Mouse (Mus musculus): Measurements from ENCODE around the gene Akap8.

Gene Akap8

GRCm38 (mm10) chr17:32281611-32282310 lies 39.3 kb downstream of the Akap8 start:
- DNase-seq, result no peak

- no peak for DNase-seq
These were observed 39.9 kb downstream of the Akap8 start for GRCm38 (mm10) chr17:32281126-32281525.

GRCm38 (mm10) chr17:32280575-32280974 lies 40.5 kb downstream of the Akap8 start:
- no peak for DNase-seq

- DNase-seq, result no peak
These were observed 43.8 kb downstream of the Akap8 start for GRCm38 (mm10) chr17:32277201-32277600.

- no peak for DNase-seq
These were observed 45.5 kb downstream of the Akap8 start for GRCm38 (mm10) chr17:32275568-32275967.

DNA sequence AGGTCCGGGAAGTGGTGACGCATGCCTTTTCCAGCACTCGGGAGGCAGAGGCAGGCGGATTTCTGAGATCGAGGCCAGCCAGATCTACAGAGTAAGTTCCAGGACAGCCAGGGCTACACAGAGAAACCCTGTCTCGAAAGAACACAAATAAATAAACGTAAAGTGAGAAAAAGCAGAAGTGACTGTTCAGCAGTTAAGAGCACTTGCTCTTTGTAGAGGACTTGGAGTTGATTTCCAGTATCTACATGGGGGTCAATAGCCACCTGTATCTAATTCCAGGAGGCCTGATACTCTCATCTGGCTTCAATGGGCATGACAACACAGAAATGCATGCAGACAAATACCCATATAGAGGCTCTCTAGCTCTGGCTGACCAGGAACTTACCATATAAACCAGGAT lies 51.9 kb downstream of the Akap8 start:
- DNase-seq, result no peak

DNA sequence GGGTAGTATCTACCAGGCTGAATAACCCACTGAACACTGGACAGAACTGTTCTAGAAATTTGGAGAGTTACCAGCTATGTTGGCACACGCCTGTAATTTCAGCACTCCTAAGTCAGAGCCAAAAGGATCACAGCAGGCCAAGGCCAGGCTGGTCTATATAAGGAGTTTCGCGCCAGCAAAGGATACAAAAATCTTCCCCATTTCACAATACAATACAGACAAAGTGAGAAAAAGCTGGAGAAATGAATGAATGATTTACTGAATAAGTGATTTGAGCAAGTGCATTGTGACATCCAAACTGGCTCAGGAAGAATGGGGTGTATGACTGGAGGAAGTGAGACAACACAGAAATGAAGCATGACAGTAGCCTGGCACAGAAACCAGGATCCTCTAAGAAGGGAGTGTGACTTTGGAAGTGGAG lies 52.5 kb downstream of the Akap8 start:
- DNase-seq, result no peak

- no peak for DNase-seq
These were observed 52.9 kb downstream of the Akap8 start for GRCm38 (mm10) chr17:32268096-32268495.

DNA sequence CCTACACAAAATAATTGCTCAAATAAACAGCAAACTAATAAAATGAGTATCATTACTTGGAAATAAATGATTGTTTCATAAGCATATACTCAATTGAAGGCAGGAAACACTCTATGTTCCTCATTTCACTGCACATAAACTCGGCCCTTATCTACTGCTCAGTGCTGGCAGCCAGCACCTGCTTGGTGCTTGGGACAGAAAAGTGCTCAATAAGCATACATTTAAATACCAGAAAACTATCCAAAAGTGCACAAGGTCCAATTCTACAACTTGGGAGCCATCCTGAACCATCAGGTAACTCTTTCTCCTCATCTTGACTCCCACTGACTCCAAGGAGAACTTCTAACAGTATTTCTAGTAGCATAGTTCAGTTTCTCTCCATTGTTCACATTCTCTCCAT lies 53.4 kb downstream of the Akap8 start:
- DNase-seq, result no peak

GRCm38 (mm10) chr17:32263672-32264071 lies 57.4 kb downstream of the Akap8 start:
- DNase-seq, result no peak

GRCm38 (mm10) chr17:32262831-32263559 lies 58.0 kb downstream of the Akap8 start:
- no peak for DNase-seq

DNA sequence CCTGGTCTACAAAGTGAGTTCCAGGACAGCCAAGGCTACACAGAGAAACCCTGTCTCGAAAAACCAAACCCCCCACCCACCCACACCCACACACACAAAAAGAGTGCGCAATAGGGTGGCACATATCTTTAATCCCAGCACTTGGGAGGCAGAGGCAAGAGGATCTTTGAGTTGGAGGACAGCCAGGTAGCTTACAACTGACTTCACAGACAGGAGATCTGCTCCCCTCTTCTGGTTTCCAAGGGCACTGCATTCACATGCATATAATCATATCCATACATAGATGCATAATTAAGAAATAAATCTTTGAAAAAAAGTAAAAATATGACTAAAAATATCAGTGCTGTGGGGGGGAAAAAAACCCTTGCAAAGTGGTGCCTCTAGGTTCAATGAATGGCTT lies 62.2 kb downstream of the Akap8 start:
- DNase-seq, result no peak

DNA sequence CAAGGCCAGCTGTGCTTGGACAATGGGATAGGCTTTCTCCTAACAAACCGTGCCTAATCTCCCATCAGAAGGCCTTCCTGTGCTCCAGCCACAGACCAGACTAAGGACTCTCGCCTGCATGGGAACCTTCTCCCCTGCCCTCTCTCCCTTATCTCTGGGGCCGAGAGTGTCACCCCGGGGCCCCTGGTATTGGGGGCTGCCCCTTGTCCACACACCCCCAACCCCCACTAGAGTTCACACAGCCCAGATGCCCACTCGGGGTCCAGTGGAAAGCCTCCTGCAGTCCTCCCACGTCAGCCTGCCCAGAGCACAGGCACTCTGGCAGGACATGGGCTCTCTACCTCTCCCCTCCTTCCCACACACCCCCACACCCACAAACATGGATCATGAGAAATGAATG lies 63.1 kb downstream of the Akap8 start:
- DNase-seq, result no peak

- no peak for DNase-seq
These were observed 63.6 kb downstream of the Akap8 start for GRCm38 (mm10) chr17:32257452-32257851.

- no peak for DNase-seq
These were observed 64.1 kb downstream of the Akap8 start for GRCm38 (mm10) chr17:32256896-32257295.
